Mouse (Mus musculus): ENCODE measurements around the gene Cox11. TPM values are rescaled to one million over a fixed set of nuclear protein-coding genes. Genes with fewer than 3 reads are reported as not detected.

Gene Cox11
- 9.7 and 10.3 TPM in 2 replicates for polyA plus RNA-seq (2012; ENCODE audit: insufficient read depth, insufficient read length, missing spikeins)

DNA sequence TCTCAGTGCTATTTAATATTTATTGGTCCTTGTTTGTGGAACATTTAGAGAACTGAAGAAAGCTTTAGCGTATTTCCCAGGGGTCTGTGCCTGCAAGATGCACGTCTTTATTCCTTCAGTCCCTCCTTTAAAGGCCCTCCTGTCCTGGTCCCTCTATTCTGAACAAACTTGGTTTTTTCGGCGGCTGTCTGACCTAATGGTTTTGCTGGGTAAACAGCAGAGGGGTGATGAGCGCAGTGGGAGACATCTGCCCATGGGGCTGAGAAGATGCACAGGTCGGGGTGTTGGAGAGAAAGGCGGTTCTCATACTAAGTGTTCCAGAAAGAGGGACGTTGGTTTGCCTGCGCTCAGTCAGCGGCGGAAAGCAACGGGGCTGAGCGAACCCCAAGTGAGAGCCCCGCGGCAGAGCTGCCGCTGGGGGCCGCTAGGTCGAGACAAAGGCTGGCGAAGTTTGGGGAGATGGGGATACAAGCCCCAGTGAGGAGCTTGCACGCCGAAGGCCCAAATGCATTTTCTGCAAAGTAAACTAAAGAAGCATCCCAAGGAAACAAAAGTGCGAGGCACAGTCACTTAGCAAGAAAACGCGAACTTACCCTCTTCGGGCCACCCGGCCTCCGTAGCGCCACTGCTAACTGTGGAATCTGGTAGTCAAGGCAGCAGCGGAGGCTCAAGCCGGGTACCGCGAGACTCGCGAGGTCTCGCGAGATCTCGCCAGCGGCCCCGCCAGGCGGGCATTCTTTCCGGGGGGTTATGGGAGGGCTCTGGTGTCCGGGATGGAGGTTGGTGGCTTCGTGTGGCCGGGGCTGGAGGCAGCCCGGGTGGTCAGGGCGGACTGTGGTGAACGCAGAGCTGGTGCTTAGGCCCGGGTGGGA is at the start of gene Cox11, which contains the start of gene Stxbp4:
Cox11 (plus strand) TSS at position 734 of the 872 bp plus-strand sequence.
Stxbp4 (minus strand) TSS at position 645 of the 872 bp plus-strand sequence.
- H3K4me3 ChIP-seq (ENCODE audit: insufficient read depth, low read length), result peak within 1 kb of the TSS; percentile 100
- TF ChIP-seq CTCF (IDR thresholded peaks at IDR 0.05; ENCODE audit: low read depth, low read length) (peak; percentile 25; the same call in 1 of the 2 replicates), POLR2A (IDR thresholded peaks at IDR 0.05; ENCODE audit: borderline replicate concordance, low read depth, low read length) (no peak)
- peak within 1 kb of the TSS; percentile 53 for H3K27ac ChIP-seq (ENCODE audit: insufficient read depth, low read depth, low read length)
- H3K4me1 ChIP-seq (ENCODE audit: control insufficient read depth, insufficient read depth, low read length), result peaks cover 16% of the 10 kb centered on the region

DNA sequence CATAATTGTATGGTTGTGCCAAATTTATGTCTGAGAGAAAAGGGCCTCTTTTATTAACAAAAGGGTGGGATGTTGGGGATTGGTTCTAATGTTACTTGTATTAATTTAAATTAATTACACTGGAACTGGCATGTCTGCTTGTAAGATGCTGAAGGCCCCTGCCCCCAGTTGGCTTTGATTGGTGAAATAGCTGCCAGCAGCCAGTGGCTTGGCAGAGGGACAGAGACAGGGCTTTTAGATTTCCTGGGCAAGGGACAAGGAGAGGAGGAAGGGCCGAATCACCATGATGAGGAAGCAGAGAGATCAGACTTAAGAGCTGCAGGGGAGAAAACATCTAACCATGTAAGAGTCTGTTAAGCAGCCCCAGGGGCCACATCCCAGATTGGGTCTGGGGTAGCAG is 47.0 kb upstream of the Cox11 start:
- no peak overlapping the region for H3K4me3 ChIP-seq (ENCODE audit: insufficient read depth, low read length)
- H3K27ac ChIP-seq (ENCODE audit: insufficient read depth, low read depth, low read length), result no peak overlapping the region
- TF ChIP-seq CTCF (IDR thresholded peaks at IDR 0.05; ENCODE audit: low read depth, low read length) (no peak), POLR2A (IDR thresholded peaks at IDR 0.05; ENCODE audit: borderline replicate concordance, low read depth, low read length) (no peak)
- H3K4me1 ChIP-seq (ENCODE audit: control insufficient read depth, insufficient read depth, low read length), result peaks cover 7% of the 10 kb centered on the region

DNA sequence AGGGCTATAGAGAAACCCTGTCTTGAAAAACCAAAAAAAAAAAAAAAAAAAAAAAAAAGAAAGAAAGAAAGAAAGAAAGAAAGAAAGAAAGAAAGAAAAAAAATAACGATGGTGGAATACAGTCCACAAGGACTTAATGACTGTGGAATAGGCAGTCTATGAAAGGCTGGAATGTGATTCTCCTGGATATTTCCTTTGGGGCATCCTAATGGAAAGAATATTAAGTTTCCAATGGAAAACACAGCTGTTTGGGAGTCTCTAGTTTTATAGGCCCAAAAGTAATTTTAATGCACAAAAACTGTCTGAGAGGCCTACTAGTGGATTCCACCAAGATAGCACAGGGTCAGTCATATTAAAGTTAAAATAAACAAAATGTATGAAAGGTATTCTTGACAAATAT is 42.1 kb upstream of the Cox11 start:
- Histone ChIP-seq H3K4me3 (ENCODE audit: insufficient read depth, low read length) (no peak overlapping the region), H3K4me1 (ENCODE audit: control insufficient read depth, insufficient read depth, low read length) (peaks cover 4% of the 10 kb centered on the region), H3K27ac (ENCODE audit: insufficient read depth, low read depth, low read length) (no peak overlapping the region)
- TF ChIP-seq CTCF (IDR thresholded peaks at IDR 0.05; ENCODE audit: low read depth, low read length) (no peak), POLR2A (IDR thresholded peaks at IDR 0.05; ENCODE audit: borderline replicate concordance, low read depth, low read length) (no peak)

DNA sequence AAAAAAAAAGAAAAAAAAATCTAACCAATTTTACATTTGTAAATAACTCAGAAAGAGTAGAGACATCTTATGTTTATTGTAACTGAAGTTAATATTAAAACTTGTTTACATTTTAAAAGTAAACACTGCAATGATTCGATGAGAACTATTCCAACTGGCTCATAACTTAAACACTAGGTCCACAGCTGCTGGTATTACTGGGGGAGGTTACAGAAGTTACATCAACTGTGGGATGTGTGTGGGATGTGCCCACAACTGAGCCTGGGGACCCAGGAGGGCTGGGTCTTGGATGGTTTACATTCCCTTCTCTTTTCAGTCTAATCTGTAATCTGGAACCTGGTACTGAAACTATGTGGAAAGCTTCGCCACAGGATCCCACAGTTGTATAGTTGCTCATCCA is 34.9 kb upstream of the Cox11 start:
- Histone ChIP-seq H3K4me1 (ENCODE audit: control insufficient read depth, insufficient read depth, low read length) (no peaks in the 10 kb centered on the region), H3K4me3 (ENCODE audit: insufficient read depth, low read length) (no peak overlapping the region), H3K27ac (ENCODE audit: insufficient read depth, low read depth, low read length) (no peak overlapping the region)
- no peak for TF ChIP-seq POLR2A (IDR thresholded peaks at IDR 0.05; ENCODE audit: borderline replicate concordance, low read depth, low read length)
- TF ChIP-seq CTCF (IDR thresholded peaks at IDR 0.05; ENCODE audit: low read depth, low read length), result no peak

DNA sequence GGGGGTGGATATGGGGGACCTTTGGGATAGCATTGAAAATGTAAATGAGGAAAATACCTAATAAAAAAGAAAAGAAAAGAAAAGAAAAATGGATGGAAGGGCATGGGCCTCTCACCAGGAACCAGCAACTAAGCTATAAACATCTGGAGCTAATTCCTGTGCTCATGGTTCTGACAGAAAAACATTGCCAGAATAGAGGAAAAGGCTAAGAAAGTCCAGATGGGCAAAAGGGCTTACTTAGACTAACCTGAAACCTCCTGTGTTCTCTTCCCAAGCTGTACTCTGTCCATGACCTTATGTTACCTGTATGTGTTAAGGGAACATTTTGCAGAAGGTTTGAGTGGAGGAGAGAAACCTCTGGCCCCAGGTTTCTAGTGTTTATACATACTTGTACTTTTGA is 25.9 kb upstream of the Cox11 start:
- H3K4me1 ChIP-seq (ENCODE audit: control insufficient read depth, insufficient read depth, low read length), result no peaks in the 10 kb centered on the region
- no peak for TF ChIP-seq CTCF (IDR thresholded peaks at IDR 0.05; ENCODE audit: low read depth, low read length)
- no peak for TF ChIP-seq POLR2A (IDR thresholded peaks at IDR 0.05; ENCODE audit: borderline replicate concordance, low read depth, low read length)
- no peak overlapping the region for H3K4me3 ChIP-seq (ENCODE audit: insufficient read depth, low read length)
- H3K27ac ChIP-seq (ENCODE audit: insufficient read depth, low read depth, low read length), result no peak overlapping the region

DNA sequence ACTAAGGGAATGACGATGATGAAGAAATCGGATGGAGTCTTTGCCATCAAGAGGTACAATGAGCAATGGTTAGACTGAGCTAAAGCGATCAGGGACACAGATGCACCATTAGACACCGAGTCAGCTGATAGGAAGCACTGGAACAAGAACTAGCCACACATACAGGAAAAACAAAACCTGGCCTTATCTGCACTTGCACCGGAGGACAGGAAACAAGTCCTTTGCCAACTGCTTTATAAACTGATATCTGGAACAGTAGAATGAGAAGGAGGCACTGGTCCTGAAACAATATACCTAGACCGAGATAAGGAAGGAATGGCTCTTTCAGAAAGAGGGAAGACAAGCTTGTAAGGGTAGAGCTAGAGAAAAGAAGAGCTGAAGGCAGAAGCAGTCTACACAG is 23.2 kb upstream of the Cox11 start:
- TF ChIP-seq POLR2A (IDR thresholded peaks at IDR 0.05; ENCODE audit: borderline replicate concordance, low read depth, low read length), result no peak
- no peak for TF ChIP-seq CTCF (IDR thresholded peaks at IDR 0.05; ENCODE audit: low read depth, low read length)
- no peaks in the 10 kb centered on the region for H3K4me1 ChIP-seq (ENCODE audit: control insufficient read depth, insufficient read depth, low read length)

DNA sequence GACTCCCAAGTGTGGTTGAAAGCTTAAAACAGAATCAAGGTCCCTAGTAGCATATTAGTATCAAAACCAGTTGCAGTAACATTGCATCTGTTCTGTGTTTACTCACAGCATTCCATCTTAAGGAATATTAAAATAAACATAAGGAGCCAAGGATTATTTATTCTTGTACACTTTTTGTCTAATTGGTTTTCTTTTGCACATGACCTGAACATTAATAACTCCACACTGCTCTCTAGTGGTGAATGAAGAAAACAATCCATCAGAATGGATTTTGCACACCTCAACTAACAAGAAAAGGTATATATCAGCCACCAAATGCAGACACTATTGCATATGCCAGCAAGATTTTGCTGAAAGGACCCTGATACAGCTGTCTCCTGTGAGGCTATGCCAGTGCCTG is 21.5 kb upstream of the Cox11 start:
- Histone ChIP-seq H3K27ac (ENCODE audit: insufficient read depth, low read depth, low read length) (no peak overlapping the region), H3K4me1 (ENCODE audit: control insufficient read depth, insufficient read depth, low read length) (no peaks in the 10 kb centered on the region), H3K4me3 (ENCODE audit: insufficient read depth, low read length) (no peak overlapping the region)
- TF ChIP-seq CTCF (IDR thresholded peaks at IDR 0.05; ENCODE audit: low read depth, low read length) (no peak), POLR2A (IDR thresholded peaks at IDR 0.05; ENCODE audit: borderline replicate concordance, low read depth, low read length) (no peak)

More for the DNA sequence above, 23.2 kb upstream of the Cox11 start:
- Histone ChIP-seq H3K27ac (ENCODE audit: insufficient read depth, low read depth, low read length) (no peak overlapping the region), H3K4me3 (ENCODE audit: insufficient read depth, low read length) (no peak overlapping the region)

DNA sequence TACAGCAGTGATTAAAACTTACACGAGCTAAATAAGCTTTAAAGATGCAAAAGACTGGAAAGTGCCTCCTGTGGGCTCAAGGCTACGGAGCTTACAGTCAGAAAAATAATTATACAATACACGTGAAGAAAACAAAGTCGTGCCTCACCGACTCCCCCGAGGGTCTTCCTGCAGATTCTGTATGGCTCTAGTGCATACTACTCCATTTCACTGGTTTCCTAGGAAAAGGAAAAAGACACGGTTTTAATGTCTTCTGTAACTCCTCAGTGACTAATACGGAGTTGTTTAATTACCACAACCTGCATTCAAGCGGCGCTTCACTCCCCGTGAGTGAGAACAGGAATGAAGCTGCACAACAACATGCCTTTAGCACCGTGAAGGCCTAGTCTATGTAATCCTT is 15.9 kb upstream of the Cox11 start:
- Histone ChIP-seq H3K4me1 (ENCODE audit: control insufficient read depth, insufficient read depth, low read length) (no peaks in the 10 kb centered on the region), H3K4me3 (ENCODE audit: insufficient read depth, low read length) (no peak overlapping the region), H3K27ac (ENCODE audit: insufficient read depth, low read depth, low read length) (no peak overlapping the region)
- TF ChIP-seq CTCF (IDR thresholded peaks at IDR 0.05; ENCODE audit: low read depth, low read length), result no peak
- TF ChIP-seq POLR2A (IDR thresholded peaks at IDR 0.05; ENCODE audit: borderline replicate concordance, low read depth, low read length), result no peak

DNA sequence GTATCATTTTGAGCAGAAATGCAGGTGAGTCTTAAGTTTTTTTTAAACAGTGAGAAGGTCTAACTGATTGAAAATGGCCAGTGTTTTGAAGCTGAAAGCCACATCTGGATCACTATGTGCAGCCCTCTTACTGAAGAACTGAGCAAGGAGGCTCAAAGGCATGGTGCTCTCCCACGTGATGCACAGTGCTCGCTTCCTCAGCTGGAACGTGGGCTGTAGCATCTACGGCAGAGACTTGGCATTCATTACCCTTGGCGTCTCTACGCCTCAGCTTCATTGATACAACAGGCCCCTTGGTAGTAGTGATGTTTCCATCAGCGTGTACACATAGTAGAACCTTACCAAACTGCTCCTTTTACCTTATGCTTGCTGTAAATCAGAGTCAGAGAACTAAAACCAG is 15.5 kb upstream of the Cox11 start:
- TF ChIP-seq CTCF (IDR thresholded peaks at IDR 0.05; ENCODE audit: low read depth, low read length) (no peak), POLR2A (IDR thresholded peaks at IDR 0.05; ENCODE audit: borderline replicate concordance, low read depth, low read length) (no peak)
- no peak overlapping the region for H3K27ac ChIP-seq (ENCODE audit: insufficient read depth, low read depth, low read length)
- no peak overlapping the region for H3K4me3 ChIP-seq (ENCODE audit: insufficient read depth, low read length)
- H3K4me1 ChIP-seq (ENCODE audit: control insufficient read depth, insufficient read depth, low read length), result no peaks in the 10 kb centered on the region

DNA sequence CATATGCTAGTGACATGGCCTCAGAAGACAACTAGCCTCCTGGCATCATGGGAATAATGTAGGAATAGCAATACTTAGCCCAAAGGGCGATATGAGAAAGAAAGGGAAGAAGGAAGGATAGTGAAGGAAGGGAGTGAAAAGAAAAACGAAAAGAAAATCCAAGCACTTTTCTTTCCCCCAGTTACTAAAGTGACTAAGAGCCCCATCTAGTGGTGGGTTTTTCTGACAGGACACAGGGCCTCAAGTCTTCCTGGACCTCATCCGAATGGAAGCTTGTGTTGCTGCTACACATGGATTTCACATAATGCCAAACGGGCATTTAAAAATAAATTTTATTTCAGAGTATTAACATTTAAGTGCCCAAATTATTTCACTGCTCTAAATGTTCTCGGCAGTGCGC is 14.5 kb upstream of the Cox11 start:
- no peak overlapping the region for H3K4me3 ChIP-seq (ENCODE audit: insufficient read depth, low read length)
- H3K4me1 ChIP-seq (ENCODE audit: control insufficient read depth, insufficient read depth, low read length), result no peaks in the 10 kb centered on the region
- H3K27ac ChIP-seq (ENCODE audit: insufficient read depth, low read depth, low read length), result no peak overlapping the region
- TF ChIP-seq CTCF (IDR thresholded peaks at IDR 0.05; ENCODE audit: low read depth, low read length), result no peak
- TF ChIP-seq POLR2A (IDR thresholded peaks at IDR 0.05; ENCODE audit: borderline replicate concordance, low read depth, low read length), result no peak

All from bone marrow macrophage, adult 2 months (primary cell).